Mouse (Mus musculus) inflammation-experienced regulatory T-cells, adult 6 months (primary cell): ENCODE data around the gene Cyp27b1. TPM values are rescaled to one million over a fixed set of nuclear protein-coding genes. Genes with fewer than 3 reads are reported as not detected.

ENCODE experiments used
- ATAC-seq: one replicate; pipeline ENCODE4 v1.8.0; 2017
- polyA plus RNA-seq, 3 experiments: library from polyadenylated mRNA; unstranded; fragments of 100-300 nt; shearing (Covaris generic); gene quantifications; one replicate each; pipeline ENCODE4 v1.2.1; 2017

Cyp27b1 gene
- not detected for polyA plus RNA-seq

DNA sequence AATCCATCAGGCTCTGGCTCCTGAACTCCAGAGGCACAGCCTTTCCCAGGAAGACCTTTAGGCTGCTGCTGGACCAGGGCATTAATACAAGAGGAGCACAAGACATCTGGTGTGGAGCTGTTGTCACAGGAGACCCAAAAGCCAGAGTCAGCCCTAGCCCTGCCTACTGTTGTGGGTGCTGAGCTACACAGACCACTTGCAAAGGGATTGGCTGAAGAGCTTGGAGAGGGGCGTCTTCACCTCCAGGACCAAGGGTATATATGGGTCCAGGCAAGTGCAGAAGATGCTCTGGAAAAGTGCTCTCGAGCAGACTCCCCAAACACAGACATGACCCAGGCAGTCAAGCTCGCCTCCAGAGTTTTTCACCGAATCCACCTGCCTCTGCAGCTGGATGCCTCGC lies at the start of gene Cyp27b1:
Cyp27b1 (plus strand) TSS at position 297 of the 400 bp plus-strand sequence.
- ATAC-seq: no peak

DNA sequence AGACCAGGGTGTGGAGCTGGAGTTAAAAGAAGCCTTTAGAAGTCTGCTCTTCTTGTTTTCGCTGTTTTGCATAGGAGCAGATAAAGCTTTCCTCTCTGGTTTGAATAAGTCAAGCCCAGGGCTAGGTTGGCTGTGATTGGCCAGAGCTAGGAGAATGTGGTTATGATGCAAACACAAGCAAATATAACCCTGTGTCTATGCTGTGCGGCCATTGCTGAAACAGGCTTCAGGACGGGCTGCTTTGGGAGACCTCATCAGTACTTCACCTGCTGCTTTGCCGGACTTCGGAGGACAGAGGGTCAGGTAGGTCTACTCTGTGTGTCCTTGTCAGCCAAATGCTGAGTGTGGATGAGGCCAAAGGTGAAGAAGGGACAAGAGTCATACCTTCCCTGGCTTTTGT lies 47.5 kb upstream of the Cyp27b1 start, which contains the start of gene Avil:
Avil (plus strand) TSS at position 181 of the 400 bp plus-strand sequence.
- ATAC-seq: no peak

DNA sequence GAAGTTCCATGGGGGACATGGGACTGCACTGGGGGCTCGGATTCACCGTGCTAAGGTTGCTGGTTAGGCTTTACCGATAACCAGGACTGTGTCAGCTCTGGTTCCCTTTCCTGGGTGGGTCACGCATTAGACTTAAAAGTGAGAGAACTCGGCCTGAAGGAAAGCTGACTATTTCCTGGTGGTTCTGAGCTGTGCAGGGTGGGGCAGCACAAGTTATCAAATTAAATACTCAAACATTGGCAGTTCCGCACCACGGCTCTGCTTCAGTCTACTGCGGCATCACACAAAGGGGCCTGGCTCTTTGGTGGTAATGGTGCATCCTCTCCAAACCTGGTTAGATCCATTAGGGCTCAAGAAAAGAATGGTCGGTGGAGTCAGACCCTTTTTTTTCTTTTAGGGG lies 46.8 kb upstream of the Cyp27b1 start:
- ATAC-seq: no peak

DNA sequence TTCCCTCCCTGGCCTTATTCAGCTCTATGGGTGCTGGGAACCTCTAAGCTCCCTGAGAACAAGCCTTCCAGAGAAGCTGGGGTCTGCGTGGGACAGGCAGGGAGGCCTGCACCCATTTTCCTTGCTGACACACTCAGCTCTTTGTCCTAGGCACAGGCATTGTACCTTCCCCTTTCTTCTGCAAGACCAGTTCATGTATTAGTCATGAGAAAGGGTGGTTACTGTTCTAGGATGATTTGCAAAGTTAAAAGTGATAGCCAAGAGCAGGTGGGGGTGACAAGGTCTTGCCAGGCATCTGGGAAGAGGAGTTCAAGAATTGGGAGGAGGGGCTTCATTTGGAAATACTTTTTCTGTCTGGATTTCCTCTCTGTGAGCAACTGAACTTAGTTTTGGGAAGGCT lies 46.0 kb upstream of the Cyp27b1 start:
- no peak for ATAC-seq

DNA sequence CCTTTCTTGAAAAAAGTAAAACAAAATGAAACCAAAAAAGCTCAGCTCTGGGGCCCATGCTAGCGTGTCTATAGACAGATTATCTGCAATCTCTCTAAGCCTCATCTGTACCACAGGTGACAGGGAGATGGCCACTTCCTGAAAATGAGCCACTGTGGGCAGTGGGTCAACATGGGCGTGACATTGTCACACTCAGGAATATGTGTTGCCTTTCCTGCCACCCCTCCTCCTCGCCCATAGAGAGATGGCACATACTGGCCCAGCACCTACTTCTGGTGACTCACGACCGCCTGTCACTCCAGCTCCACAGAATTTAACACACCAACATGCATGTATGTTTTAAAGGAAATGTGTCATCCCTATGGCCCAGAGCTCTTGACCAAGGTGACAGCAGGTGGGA lies 45.3 kb upstream of the Cyp27b1 start:
- no peak for ATAC-seq

DNA sequence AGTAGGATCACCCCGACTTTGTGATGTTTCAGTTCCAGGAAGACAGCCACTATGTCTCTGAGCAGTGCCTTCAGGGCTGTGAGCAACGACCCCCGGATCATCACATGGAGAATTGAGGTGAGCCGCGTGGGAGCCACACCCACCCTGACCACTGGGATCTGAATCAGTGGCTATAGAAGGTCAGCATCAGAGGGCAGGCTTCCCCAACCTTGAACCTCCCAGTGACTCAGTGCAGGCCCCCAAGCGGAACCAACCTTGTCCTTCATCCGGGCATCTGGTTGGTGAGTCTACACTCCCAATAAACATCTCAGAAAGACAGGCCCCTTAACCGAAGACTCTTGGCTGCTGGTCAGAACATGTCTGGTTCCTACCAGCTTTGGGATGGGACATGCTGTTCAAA lies 44.7 kb upstream of the Cyp27b1 start:
- ATAC-seq: no peak

DNA sequence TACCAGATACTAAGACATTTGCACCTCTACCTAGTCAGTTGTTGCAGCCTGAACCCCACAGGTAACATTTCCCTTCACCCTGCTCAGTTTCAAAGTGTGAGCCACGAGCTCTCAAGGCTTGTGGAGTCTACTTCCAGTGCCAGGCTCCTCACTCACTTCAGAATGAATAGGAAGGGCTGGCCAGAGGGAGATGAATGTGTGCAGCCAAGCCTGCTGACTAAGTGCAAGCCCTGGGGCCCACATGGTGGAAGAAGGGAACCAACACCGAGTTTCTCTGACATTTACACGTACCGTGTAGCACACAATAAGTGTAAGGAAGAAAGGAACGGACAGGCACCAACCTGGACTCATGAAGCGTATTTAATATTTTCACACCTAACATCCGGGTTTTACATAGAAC lies 44.2 kb upstream of the Cyp27b1 start:
- ATAC-seq: no peak

DNA sequence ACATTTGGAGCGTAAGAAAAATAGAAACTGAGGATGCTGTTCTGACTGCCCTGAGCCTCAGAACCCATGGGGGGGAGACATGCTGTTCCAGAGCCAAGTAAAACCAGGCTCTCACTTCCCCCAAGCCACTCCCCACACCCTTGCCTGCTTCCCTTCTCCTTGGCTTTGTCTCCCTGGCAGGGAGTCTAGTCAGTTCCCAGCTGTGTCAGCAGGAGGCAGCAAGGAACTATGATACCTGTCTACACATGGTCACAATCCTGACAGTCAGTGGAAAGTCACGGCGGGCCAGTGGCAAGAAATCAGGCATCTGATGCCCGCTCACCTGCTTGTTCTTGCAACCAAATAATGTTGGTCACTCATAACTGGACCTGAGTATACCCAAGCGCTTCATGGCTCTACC lies 31.6 kb upstream of the Cyp27b1 start:
- no peak for ATAC-seq

DNA sequence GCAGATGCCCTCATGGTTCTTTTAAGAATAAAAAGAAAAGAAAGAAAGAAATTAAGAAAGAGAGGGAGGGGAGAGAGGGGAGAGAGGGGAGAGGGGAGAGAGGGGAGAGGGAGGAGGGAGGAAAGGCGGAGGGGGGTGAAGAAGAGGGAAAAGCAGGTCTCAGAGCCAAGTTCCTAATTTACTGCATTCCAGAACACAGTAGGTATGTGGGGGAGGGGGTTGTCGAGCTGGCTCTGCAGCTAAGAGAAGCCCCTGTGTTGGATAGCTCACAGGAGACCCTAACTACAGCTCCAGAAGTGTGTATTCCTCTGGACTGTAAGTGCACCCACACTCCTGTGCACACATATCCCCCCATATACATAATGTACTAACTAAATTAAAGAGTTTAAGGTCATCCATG lies 31.0 kb upstream of the Cyp27b1 start:
- ATAC-seq: no peak

DNA sequence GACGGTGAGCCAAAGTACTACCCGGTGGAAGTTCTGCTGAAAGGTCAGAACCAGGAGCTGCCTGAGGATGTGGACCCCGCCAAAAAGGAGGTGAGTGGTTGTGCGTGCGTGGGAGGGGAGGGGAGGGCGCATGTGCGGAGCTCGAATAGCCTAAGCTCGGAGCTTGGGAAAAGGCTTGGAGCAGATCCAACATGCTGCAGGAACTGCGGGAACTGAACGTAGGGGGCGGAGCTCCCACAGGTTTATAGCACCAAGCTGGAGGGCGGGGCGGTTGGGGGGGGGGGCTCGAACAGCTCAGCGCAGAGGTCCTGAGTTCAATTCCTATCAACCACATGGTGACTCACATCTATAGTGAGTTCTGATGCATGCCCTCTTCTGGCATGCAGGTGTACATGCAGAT lies 29.6 kb upstream of the Cyp27b1 start:
- ATAC-seq: no peak

DNA sequence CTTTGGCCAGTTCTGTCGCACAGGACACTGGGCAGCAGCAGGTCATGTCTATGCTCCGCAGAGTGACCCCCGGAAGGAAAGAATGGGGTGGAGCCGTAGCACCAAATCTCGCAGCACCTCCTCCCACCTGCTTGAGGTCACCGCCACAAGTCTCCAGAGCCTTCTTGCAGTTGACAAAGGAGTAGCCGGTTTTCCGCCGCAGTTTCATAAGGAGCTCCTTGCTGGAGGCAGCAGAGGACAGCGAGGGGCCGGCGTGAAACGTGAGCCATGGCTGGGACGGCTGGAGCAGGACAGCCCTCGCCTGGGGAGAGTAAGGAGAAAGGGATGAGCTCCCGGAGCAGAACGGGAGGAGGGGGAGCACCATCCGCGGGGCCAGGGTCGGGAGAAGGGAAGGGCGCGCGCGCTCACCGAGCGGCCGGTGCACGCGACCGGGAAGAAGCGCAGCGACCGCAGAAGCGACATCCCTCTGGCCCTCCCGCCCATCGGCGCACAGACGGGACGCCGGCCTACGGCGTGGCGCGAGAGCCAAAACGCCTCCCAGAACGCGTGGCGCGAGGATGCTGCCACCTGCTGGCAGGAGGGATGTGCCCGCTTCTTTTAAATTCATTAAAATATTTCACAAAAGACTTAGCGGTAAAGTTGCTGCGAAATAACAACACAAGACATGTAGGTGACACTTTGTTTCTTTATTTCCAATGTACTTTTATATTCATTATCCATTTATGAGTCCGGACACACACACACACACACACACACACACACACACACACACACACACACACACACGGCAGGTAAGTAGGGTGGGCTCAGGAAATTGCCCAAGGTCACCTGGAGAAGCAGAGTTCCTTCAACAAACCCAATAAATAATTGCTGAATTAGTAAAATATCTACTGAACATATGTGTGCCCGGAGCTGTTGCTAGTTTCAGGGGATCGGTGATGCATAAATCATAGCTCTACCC lies 17.4 kb upstream of the Cyp27b1 start, which contains the start of gene Tsfm:
Tsfm (minus strand) TSS at position 505 of the 961 bp plus-strand sequence.
- peak; percentile 90 for ATAC-seq

DNA sequence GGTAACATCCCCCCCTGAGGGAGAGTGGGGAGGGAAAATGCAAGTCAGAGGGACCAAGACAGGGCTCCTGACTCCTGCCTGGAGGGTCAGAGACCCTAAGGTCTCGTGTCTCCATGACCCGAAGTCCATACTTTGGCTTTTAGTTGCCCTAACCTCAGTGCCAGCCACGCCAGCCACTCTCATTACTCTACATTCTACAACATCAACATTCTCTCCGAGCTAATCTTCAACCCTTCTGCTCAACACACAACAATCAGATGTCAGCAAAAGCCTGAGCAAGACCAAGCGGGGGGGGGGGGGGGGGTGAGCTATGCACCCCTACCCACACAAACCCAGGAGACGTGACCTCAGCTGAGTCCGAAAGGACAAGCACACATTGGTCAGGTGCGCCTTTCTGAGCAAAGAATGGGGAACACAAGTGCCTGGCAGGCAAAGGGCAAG lies 14.7 kb upstream of the Cyp27b1 start:
- no peak for ATAC-seq

DNA sequence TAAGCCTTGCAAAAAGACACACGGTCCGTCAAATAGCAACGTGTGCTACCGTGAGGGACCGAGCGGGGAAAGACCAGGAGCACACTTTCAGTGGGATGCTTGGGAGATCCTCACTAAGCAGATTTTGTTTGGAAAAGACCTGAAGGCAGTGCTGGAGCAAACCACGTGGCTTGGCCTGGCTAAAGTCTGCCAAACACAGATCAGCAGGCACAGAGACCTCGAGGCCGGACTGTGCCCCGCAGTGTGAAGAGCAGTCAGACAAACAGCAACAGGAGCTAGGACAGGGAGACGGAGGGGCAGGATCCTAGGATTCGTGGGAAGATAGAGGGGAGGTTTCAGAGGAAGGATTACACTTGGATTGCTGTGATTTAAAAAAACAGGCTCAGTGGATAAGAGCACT lies 11.8 kb upstream of the Cyp27b1 start:
- no peak for ATAC-seq

DNA sequence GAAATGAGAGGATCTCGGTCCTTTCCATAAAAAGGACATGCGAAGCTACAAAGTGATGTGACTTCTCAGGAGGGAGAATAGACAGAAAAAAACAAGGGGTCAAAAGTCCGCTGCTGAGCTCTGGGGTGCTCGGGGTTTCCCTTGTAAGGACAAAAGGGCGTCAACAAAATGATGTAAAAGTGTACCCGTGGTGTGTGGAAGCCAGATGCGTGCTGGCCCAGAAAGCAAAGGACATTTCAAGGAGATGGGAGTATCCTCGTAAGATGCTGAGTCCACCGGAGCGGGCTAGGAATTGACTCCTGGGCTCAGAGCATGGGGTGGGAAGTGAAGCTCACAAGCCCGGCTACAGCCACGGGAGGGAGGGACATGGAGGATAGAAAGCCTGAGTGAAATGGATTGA lies 10.4 kb upstream of the Cyp27b1 start:
- no peak for ATAC-seq

DNA sequence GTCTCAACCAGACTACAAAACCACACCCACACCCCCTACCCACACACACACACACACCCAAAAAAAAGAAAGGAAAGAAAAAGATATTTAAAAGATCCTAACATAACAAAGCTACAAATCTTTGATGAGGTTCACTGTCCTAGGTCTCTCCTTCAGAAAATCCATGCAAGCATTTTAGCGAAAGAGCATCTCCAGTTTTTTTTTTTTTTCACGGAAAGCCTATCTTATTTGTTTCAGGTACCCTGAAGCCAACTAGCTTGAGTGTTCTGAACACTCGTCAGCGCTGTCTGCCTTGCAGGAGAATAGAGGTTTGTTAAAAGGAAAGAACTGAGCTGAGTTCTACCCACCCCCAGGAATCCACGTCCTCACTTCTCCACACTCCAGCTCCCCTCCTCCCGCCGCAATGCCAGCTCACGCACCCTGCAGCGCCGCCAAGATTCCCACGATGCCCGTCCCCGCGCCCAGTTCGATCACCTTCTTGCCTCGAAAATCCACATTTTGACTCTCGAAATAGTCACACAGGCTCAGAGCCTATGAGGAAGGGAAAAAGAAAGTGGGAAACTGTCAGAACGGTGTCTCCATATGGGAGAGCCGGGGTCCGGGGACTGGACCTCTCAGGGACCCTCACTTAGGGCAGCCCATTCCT lies 7.4 kb upstream of the Cyp27b1 start:
- ATAC-seq: peak; percentile 26

DNA sequence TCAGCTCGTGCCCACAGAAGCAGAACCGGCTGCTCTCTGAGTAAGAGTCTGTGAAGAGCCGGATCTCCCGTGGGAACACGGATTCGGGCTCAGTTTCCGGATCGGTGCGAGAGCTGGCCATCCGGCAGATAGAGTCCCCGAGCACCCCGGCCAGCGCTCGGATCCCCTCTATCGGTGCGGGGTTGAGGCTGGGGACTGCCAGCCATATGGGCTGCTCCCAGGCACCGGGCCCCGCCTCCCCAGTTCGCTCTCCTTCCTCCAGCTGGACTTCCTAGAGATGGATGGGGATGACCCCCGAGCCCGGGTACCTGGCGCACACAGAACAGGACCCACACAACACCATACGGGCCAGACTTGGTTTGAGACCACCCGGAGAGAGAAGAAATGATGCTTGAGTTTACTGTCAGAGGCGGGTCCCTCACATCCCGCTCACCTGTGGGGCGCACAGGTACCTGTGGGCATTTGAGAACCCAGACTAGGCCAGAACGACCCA lies 6.7 kb upstream of the Cyp27b1 start, which contains the start of the genes Mettl1 and Eef1akmt3:
Mettl1 (plus strand) TSS at position 141 of the 493 bp plus-strand sequence.
Eef1akmt3 (minus strand) TSS at position 240 of the 493 bp plus-strand sequence.
- ATAC-seq: peak; percentile 56

DNA sequence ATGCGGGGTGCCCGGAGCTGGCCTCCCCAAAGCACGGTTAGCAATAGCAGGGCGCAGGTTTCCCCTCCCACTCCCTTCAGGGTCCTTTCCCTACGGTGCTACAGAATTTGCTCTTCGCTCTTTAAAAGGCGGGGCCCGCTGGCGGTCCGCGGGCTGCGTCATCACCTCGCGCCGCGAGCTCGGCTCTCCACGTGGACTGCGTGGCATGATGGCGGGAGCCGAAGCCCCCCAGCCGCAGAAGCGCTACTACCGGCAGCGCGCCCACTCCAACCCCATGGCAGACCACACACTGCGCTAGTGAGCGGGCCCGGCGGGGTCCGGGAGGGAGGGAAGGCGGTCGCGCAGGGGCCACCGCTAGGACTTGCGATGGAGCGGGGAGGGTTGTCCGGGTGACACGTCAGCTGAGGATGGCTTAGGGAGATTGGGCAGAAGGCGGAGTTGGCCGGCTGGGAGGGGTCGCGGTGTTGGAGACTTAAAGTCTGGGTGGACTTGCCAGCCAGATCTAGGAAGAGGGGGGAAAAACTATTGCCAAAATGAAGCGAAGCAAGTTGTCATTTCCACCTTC lies 6.2 kb upstream of the Cyp27b1 start:
- peak; percentile 83 for ATAC-seq

DNA sequence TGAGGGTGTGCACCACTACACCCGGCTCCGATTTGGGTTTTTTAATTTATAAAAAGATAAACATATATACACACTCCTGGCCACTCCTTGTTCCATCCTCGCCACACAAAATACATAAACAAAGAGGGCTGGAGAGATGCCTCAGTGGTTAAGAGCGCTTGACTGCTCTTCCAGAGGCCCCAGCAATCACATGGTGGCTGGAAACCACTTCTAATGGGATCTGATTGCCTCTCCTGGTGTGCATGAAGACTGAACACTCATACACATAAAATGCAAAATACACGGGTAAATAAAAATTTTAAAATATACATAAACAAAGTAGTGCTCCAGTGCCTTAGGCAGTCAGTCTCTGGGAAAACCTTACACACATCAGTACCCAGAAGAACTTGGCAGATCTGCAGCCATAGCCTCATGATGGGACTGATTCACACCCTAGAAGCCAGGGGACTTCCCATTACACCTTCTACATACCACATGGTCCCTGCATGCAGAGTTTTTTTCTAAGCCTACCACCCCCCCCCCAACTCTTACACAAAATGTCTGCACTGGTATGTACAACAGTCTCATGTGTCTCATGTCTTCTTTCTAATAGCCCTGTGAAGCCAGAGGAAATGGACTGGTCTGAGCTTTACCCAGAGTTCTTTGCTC lies 5.5 kb upstream of the Cyp27b1 start:
- no peak for ATAC-seq

DNA sequence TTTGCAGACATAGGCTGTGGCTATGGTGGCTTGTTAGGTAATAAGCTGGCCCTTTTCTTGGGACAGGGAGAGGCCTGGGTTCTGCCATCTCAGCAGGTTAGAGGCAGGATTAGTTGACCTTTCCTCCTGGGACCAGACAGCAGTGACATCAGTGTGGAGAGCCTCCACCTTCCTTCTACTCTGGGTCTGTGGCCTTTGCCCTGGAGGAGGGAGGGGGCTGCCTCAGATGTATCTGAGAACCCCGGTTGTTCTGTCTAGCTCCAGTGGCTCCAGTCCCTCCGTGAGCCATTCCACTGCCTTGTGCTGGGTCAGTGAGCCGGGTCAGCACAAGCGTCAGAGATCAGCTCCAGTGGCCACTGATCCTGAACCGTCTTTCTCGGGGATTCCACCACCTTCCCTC lies 4.9 kb upstream of the Cyp27b1 start:
- ATAC-seq: no peak

DNA sequence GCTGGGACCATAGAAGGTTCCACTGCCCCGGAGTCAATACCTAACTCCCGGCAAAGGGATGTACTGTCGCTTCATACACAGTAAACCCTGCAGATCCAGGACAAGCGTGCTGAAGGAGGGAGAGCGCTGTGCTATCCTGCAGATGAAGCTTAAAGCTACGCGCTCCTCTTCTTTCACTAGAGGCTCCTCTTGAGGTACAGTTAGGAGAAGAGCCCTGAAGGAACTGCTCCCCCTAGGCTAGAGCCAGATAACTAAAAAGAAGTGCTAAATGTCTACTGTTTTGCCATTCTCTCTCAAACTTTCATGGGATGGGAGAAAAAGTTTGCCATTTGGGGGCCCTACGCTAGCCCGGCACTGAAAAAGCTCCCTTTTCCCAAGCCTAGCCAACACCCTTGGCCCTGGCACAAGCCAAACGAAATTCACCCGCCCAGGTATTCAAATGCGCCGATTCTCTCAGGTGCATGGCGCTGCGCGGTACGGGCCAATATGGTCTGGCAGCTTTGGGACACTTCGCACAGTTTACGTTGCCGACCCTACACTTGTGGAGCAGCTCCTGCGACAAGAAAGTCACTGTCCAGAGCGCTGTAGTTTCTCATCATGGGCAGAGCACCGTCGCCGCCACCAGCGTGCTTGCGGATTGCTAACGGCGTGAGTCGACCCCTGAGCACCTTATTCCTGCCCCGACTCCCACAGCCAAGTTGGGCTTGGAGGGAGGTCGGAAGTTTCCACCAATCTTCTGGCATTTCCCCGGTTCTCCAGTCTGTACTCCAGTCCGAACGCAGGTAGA lies 751 bp downstream of the Cyp27b1 start:
- no peak for ATAC-seq

DNA sequence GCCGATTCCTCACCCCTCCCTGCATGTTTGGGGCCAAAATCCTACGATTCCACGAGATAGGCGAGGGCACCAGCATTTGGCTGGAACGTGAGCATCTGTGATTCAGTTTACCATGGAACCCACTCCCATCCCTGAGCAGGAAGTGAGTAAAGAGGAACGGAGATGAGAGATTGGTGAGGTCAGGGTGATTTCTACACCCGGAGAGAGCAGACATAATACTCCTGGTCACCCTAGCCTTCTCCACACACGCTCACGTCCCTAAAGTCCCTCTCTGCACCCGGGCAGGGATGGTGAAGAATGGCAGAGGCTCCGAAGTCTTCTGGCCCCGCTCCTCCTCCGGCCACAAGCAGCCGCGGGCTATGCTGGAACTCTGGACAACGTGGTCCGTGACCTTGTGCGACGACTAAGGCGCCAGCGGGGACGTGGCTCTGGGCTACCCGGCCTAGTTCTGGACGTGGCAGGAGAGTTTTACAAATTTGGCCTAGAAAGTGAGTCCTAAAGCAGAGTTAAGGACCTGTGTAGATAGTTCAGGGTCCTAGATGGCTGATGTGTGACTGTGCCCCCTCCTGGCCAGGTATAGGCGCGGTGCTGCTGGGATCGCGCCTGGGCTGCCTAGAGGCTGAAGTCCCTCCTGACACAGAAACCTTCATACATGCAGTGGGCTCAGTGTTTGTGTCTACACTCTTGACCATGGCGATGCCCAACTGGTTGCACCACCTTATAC lies 1.5 kb downstream of the Cyp27b1 start:
- peak; percentile 66 for ATAC-seq
